Mouse (Mus musculus) liver, adult 2 months (tissue): Measurements from ENCODE around the gene Pemt.

ENCODE experiments used
- CTCF ChIP-seq: fragments of 200-500 bp; IDR thresholded peaks from 2 replicates; pipeline ENCODE4 v1.5.1; 2011; ENCODE audit warnings: low read depth, low read length, control low read depth
- POLR2A ChIP-seq: fragments of 200-500 bp; IDR thresholded peaks from 2 replicates; pipeline ENCODE4 v1.6.1; 2011; ENCODE audit warnings: low read length, control low read depth; ENCODE audit not compliant: insufficient read depth; ENCODE audit errors: extremely low read depth

DNA sequence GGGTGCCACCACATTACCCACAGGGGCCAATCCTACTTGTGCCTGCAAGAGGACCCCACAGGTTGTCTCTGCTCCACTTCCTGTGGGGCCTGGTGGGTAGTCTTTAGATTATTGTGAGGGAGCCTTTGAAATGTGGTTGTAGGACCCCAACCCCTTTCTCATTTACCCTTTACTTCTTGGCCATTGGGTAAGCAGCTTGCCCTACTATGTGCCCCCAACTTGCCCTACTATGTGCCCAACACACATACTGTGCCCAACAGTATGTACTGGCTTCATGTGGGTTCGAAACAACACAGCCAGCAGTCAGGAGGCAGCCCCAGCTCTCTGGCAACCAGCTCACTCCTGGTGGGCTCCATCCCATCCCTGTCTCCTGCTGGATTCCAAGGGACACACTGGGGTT lies 78.5 kb downstream of the Pemt start:
- TF ChIP-seq POLR2A = no peak
- TF ChIP-seq CTCF = no peak
